Mouse (Mus musculus) gastrocnemius, postnatal 14 days (tissue): Measurements from ENCODE around the gene Tmem120b. TPM values are rescaled to one million over a fixed set of nuclear protein-coding genes. Genes with fewer than 3 reads are reported as not detected.
A peak's percentile ranks its signal among the peaks of the same experiment; 100 is the strongest.
"Not testable (repeated sequence)": the region's sequence is repeated elsewhere in the genome, so short reads cannot be mapped to it uniquely, and the experiment has no call there.

ENCODE experiments used
- DNase-seq: peaks from one replicate; pipeline ENCODE4 v3.0.0; 2021; ENCODE audit warnings: mixed read lengths
- intact Hi-C: fragments of 180-260 bp; cut with DNase I; formaldehyde crosslinking; loops from one replicate; pipeline ENCODE4 v1.15.1; 2025; ENCODE audit warnings: low total_unique reads
- total RNA-seq, 2 experiments: library from RNA; stranded (reverse); gene quantifications; 2 replicates each; pipeline ENCODE4 v1.2.3; 2021

Tmem120b gene
- total RNA-seq, 2 experiments from 2014 or later = 11.9 TPM

- intact Hi-C loops = no loop called here
- no peak for DNase-seq
These were observed 21.3 kb upstream of the Tmem120b start, which contains the start of gene Morn3 for GRCm38 (mm10) chr5:123046916-123047315. Morn3 (minus strand) TSS chr5:123047016.

GRCm38 (mm10) chr5:123049271-123049670 lies 18.9 kb upstream of the Tmem120b start:
- DNase-seq = no peak
- intact Hi-C loops = no loop called here

GRCm38 (mm10) chr5:123050918-123051317 lies 17.3 kb upstream of the Tmem120b start:
- DNase-seq = peak; percentile 58
- intact Hi-C loops = no loop called here

- no peak for DNase-seq
- intact Hi-C loops = no loop called here
These were observed 16.5 kb upstream of the Tmem120b start for GRCm38 (mm10) chr5:123051736-123052135.

GRCm38 (mm10) chr5:123057366-123058250 lies 10.6 kb upstream of the Tmem120b start:
- intact Hi-C loops = no loop called here
- DNase-seq = peak; percentile 99

- no peak for DNase-seq
- intact Hi-C loops = no loop called here
These were observed 9.7 kb upstream of the Tmem120b start for GRCm38 (mm10) chr5:123058251-123059102.

GRCm38 (mm10) chr5:123059757-123060520 lies 8.3 kb upstream of the Tmem120b start:
- intact Hi-C loops = no loop called here
- DNase-seq = peak; percentile 58

GRCm38 (mm10) chr5:123060706-123061401 lies 7.4 kb upstream of the Tmem120b start:
- peak; percentile 48 for DNase-seq
- intact Hi-C loops = no loop called here

- intact Hi-C loops, DNase-seq: not testable (repeated sequence)
These were observed 6.8 kb upstream of the Tmem120b start for GRCm38 (mm10) chr5:123061402-123061749.

- no peak for DNase-seq
- intact Hi-C loops = no loop called here
These were observed 5.1 kb upstream of the Tmem120b start for GRCm38 (mm10) chr5:123063141-123063540.

GRCm38 (mm10) chr5:123064207-123064606 lies 4.0 kb upstream of the Tmem120b start:
- peak; percentile 59 for DNase-seq
- intact Hi-C loops = loop anchor here (2.0 kb wide), 1 partner anchor 107 kb away; no protein-coding TSS in a partner anchor

- intact Hi-C loops = loop anchor here (5.0 kb wide), 1 partner anchor 50 kb away; no protein-coding TSS in a partner anchor
- no peak for DNase-seq
These were observed 720 bp upstream of the Tmem120b start for GRCm38 (mm10) chr5:123067395-123067995.

GRCm38 (mm10) chr5:123068714-123069113 lies 499 bp downstream of the Tmem120b start:
- DNase-seq = no peak
- intact Hi-C loops = loop anchor here (5.0 kb wide), 1 partner anchor 49 kb away; no protein-coding TSS in a partner anchor

- DNase-seq = peak; percentile 97
- intact Hi-C loops = no loop called here
These were observed 7.6 kb downstream of the Tmem120b start for GRCm38 (mm10) chr5:123075576-123076418.

GRCm38 (mm10) chr5:123076419-123077281 lies 8.4 kb downstream of the Tmem120b start:
- DNase-seq = no peak
- intact Hi-C loops = no loop called here

- no peak for DNase-seq
- intact Hi-C loops = no loop called here
These were observed 11.4 kb downstream of the Tmem120b start for GRCm38 (mm10) chr5:123079568-123079967.

- intact Hi-C loops = no loop called here
- no peak for DNase-seq
These were observed 11.8 kb downstream of the Tmem120b start for GRCm38 (mm10) chr5:123080041-123080440.
